Mouse (Mus musculus): ENCODE data around the gene Hist2h3b. TPM values are rescaled to one million over a fixed set of nuclear protein-coding genes. Genes with fewer than 3 reads are reported as not detected.
A peak's percentile ranks its signal among the peaks of the same experiment; 100 is the strongest.
"Not testable (repeated sequence)": the region's sequence is repeated elsewhere in the genome, so short reads cannot be mapped to it uniquely, and the experiment has no call there.

The Hist2h3b gene
- polyA plus RNA-seq, 1 experiment from 2014 or later: 30.8 TPM

- Histone ChIP-seq H3K4me3 (ENCODE audit: low read length) (peak overlapping the region; percentile 55), H3K9ac (ENCODE audit: low read depth, low read length) (peak overlapping the region; percentile 65), H3K4me1 (ENCODE audit: control insufficient read depth, insufficient read depth, low read length) (peaks cover 12% of the 10 kb centered on the region), H3K27me3 (replicated peaks; ENCODE audit: control insufficient read depth, insufficient read depth, low read length) (no peaks in the 10 kb centered on the region), H3K27ac (ENCODE audit: low read length) (peak overlapping the region; percentile 72), H3K4me2 (ENCODE audit: low read depth, low read length) (peak overlapping the region; percentile 71), H3K36me3 (ENCODE audit: control insufficient read depth, insufficient read depth, low read length) (no peaks in the 10 kb centered on the region), H3K9me3 (ENCODE audit: control insufficient read depth, low read length) (no peaks in the 10 kb centered on the region)
- WGBS: 0% methylated on average over 12 of the region's 12 CpGs
- no peak for ATAC-seq
Measured at GRCm38 (mm10) chr3:96237904-96238511, 30.4 kb upstream of the Hist2h3b start.

GRCm38 (mm10) chr3:96238954-96239793 is 29.3 kb upstream of the Hist2h3b start, which contains the start of gene Hist2h3c2:
Hist2h3c2 (minus strand) TSS chr3:96239127.
- peak; percentile 92 for ATAC-seq
- not testable (repeated sequence) for H3K36me3 ChIP-seq (ENCODE audit: control insufficient read depth, insufficient read depth, low read length); H3K9me3 ChIP-seq (ENCODE audit: control insufficient read depth, low read length); H3K27me3 ChIP-seq (replicated peaks; ENCODE audit: control insufficient read depth, insufficient read depth, low read length)
- peak within 1 kb of the TSS; percentile 55 for H3K4me3 ChIP-seq (ENCODE audit: low read length)
- peak within 1 kb of the TSS; percentile 65 for H3K9ac ChIP-seq (ENCODE audit: low read depth, low read length)
- peak within 1 kb of the TSS; percentile 72 for H3K27ac ChIP-seq (ENCODE audit: low read length)
- WGBS: 0% methylated on average over 18 of the region's 68 CpGs
- H3K4me1 ChIP-seq (ENCODE audit: control insufficient read depth, insufficient read depth, low read length): peaks cover 18% of the 10 kb centered on the region
- H3K4me2 ChIP-seq (ENCODE audit: low read depth, low read length): peak within 1 kb of the TSS; percentile 71

GRCm38 (mm10) chr3:96239949-96240798 is 28.3 kb upstream of the Hist2h3b start, which contains the start of gene Hist2h2aa2:
Hist2h2aa2 (minus strand) TSS chr3:96240276.
- 6% methylated on average over 18 of the region's 85 CpGs for WGBS
- H3K27me3 ChIP-seq (replicated peaks; ENCODE audit: control insufficient read depth, insufficient read depth, low read length); H3K9me3 ChIP-seq (ENCODE audit: control insufficient read depth, low read length); H3K36me3 ChIP-seq (ENCODE audit: control insufficient read depth, insufficient read depth, low read length): not testable (repeated sequence)
- Histone ChIP-seq H3K27ac (ENCODE audit: low read length) (peak within 1 kb of the TSS; percentile 84), H3K9ac (ENCODE audit: low read depth, low read length) (peak within 1 kb of the TSS; percentile 59), H3K4me1 (ENCODE audit: control insufficient read depth, insufficient read depth, low read length) (peaks cover 21% of the 10 kb centered on the region), H3K4me2 (ENCODE audit: low read depth, low read length) (peak within 1 kb of the TSS; percentile 43), H3K4me3 (ENCODE audit: low read length) (peak within 1 kb of the TSS; percentile 31)
- ATAC-seq: peak; percentile 82

- Histone ChIP-seq H3K27me3 (replicated peaks; ENCODE audit: control insufficient read depth, insufficient read depth, low read length) (no peaks in the 10 kb centered on the region), H3K4me2 (ENCODE audit: low read depth, low read length) (peak overlapping the region; percentile 43), H3K4me3 (ENCODE audit: low read length) (no peak overlapping the region; the same call in 1 of the 2 replicates), H3K9ac (ENCODE audit: low read depth, low read length) (peak overlapping the region; percentile 59), H3K36me3 (ENCODE audit: control insufficient read depth, insufficient read depth, low read length) (no peaks in the 10 kb centered on the region), H3K4me1 (ENCODE audit: control insufficient read depth, insufficient read depth, low read length) (peaks cover 21% of the 10 kb centered on the region), H3K27ac (ENCODE audit: low read length) (peak overlapping the region; percentile 84), H3K9me3 (ENCODE audit: control insufficient read depth, low read length) (no peaks in the 10 kb centered on the region)
- 78% methylated on average over 9 of the region's 9 CpGs for WGBS
- ATAC-seq: no peak
Measured at GRCm38 (mm10) chr3:96240799-96241197, 27.7 kb upstream of the Hist2h3b start.

GRCm38 (mm10) chr3:96243921-96244572 is 24.4 kb upstream of the Hist2h3b start:
- H3K36me3 ChIP-seq (ENCODE audit: control insufficient read depth, insufficient read depth, low read length): no peaks in the 10 kb centered on the region
- H3K27me3 ChIP-seq (replicated peaks; ENCODE audit: control insufficient read depth, insufficient read depth, low read length): no peaks in the 10 kb centered on the region
- 68% methylated on average over 7 of the region's 7 CpGs for WGBS
- peak overlapping the region; percentile 65; the same call in 1 of the 2 replicates for H3K9ac ChIP-seq (ENCODE audit: low read depth, low read length)
- H3K4me3 ChIP-seq (ENCODE audit: low read length): no peak overlapping the region
- H3K4me2 ChIP-seq (ENCODE audit: low read depth, low read length): peak overlapping the region; percentile 40
- H3K9me3 ChIP-seq (ENCODE audit: control insufficient read depth, low read length): no peaks in the 10 kb centered on the region
- ATAC-seq: no peak
- H3K4me1 ChIP-seq (ENCODE audit: control insufficient read depth, insufficient read depth, low read length): peaks cover 21% of the 10 kb centered on the region
- H3K27ac ChIP-seq (ENCODE audit: low read length): peak overlapping the region; percentile 84

GRCm38 (mm10) chr3:96245003-96245886 is 23.2 kb upstream of the Hist2h3b start, which contains the start of gene Hist2h2aa1:
Hist2h2aa1 (plus strand) TSS chr3:96245497.
- peak within 1 kb of the TSS; percentile 84 for H3K27ac ChIP-seq (ENCODE audit: low read length)
- peak within 1 kb of the TSS; percentile 40 for H3K4me2 ChIP-seq (ENCODE audit: low read depth, low read length)
- peaks cover 23% of the 10 kb centered on the region for H3K4me1 ChIP-seq (ENCODE audit: control insufficient read depth, insufficient read depth, low read length)
- H3K36me3 ChIP-seq (ENCODE audit: control insufficient read depth, insufficient read depth, low read length); H3K9me3 ChIP-seq (ENCODE audit: control insufficient read depth, low read length); H3K27me3 ChIP-seq (replicated peaks; ENCODE audit: control insufficient read depth, insufficient read depth, low read length): not testable (repeated sequence)
- peak within 1 kb of the TSS; percentile 65 for H3K9ac ChIP-seq (ENCODE audit: low read depth, low read length)
- H3K4me3 ChIP-seq (ENCODE audit: low read length): peak within 1 kb of the TSS; percentile 41
- 0% methylated on average over 29 of the region's 88 CpGs for WGBS
- ATAC-seq: peak; percentile 85

- WGBS: 1% methylated on average over 10 of the region's 21 CpGs
- peak overlapping the region; percentile 38 for H3K4me3 ChIP-seq (ENCODE audit: low read length)
- not testable (repeated sequence) for H3K9me3 ChIP-seq (ENCODE audit: control insufficient read depth, low read length); H3K4me2 ChIP-seq (ENCODE audit: low read depth, low read length); ATAC-seq; H3K9ac ChIP-seq (ENCODE audit: low read depth, low read length); H3K36me3 ChIP-seq (ENCODE audit: control insufficient read depth, insufficient read depth, low read length); H3K27ac ChIP-seq (ENCODE audit: low read length); H3K27me3 ChIP-seq (replicated peaks; ENCODE audit: control insufficient read depth, insufficient read depth, low read length)
- H3K4me1 ChIP-seq (ENCODE audit: control insufficient read depth, insufficient read depth, low read length): peaks cover 23% of the 10 kb centered on the region
Measured at GRCm38 (mm10) chr3:96246018-96246417, 22.4 kb upstream of the Hist2h3b start.

GRCm38 (mm10) chr3:96246427-96246856 is 22.0 kb upstream of the Hist2h3b start, which contains the start of gene Hist2h3c1:
Hist2h3c1 (plus strand) TSS chr3:96246685.
- peak; percentile 92 for ATAC-seq
- Histone ChIP-seq H3K4me1 (ENCODE audit: control insufficient read depth, insufficient read depth, low read length) (peaks cover 23% of the 10 kb centered on the region), H3K27ac (ENCODE audit: low read length) (peak within 1 kb of the TSS; percentile 50), H3K4me3 (ENCODE audit: low read length) (peak within 1 kb of the TSS; percentile 50), H3K9ac (ENCODE audit: low read depth, low read length) (peak within 1 kb of the TSS; percentile 62), H3K4me2 (ENCODE audit: low read depth, low read length) (peak within 1 kb of the TSS; percentile 56)
- 0% methylated on average over 6 of the region's 47 CpGs for WGBS
- H3K9me3 ChIP-seq (ENCODE audit: control insufficient read depth, low read length); H3K36me3 ChIP-seq (ENCODE audit: control insufficient read depth, insufficient read depth, low read length); H3K27me3 ChIP-seq (replicated peaks; ENCODE audit: control insufficient read depth, insufficient read depth, low read length): not testable (repeated sequence)

Data from intestine, embryonic 16.5 days (tissue).